8 mouse cellular contexts compared by ENCODE assay signal in genomic region chr12:21418083-21418482, GRCm38 (mm10). TPM values are rescaled to one million over a fixed set of nuclear protein-coding genes. Genes with fewer than 3 reads are reported as not detected.
DNase-seq lines count a peak whose midpoint lies in the region; ATAC-seq and TF ChIP-seq lines count a peak whose summit lies in the region.

No protein-coding gene starts in this region.

- H3K4me3 ChIP-seq in heart, adult 2 months = peak overlapping the region; percentile 51
- peak overlapping the region; percentile 57 for H3K4me3 ChIP-seq in ES-Bruce4 (ENCODE audit: low read depth, low read length)
- peak overlapping the region; percentile 87 for H3K4me3 ChIP-seq in heart, postnatal 0 days (ENCODE audit: low read depth, low read length)
- H3K4me3 ChIP-seq in midbrain, embryonic 11.5 days (ENCODE audit: low read depth, low read length) = peak overlapping the region; percentile 91

- peak overlapping the region; percentile 53; the same call in 1 of the 2 replicates for H3K9ac ChIP-seq in heart, adult 2 months (ENCODE audit: low read depth, low read length)
- H3K9ac ChIP-seq in ES-Bruce4 (ENCODE audit: low read depth, poor library complexity, severe bottlenecking) = peak overlapping the region; percentile 54
- no peak overlapping the region; the same call in 1 of the 2 replicates for H3K9ac ChIP-seq in heart, postnatal 0 days (replicated peaks; ENCODE audit: low read depth, low read length)
- H3K9ac ChIP-seq in midbrain, embryonic 11.5 days (ENCODE audit: low read length) = peak overlapping the region; percentile 71

- peaks cover 5% of the 10 kb centered on the region for H3K4me1 ChIP-seq in heart, adult 2 months (ENCODE audit: control insufficient read depth, insufficient read depth, low read length)
- H3K4me1 ChIP-seq in ES-Bruce4 (ENCODE audit: control insufficient read depth, insufficient read depth, low read length) = no peaks in the 10 kb centered on the region
- peaks cover 20% of the 10 kb centered on the region for H3K4me1 ChIP-seq in heart, postnatal 0 days (ENCODE audit: control insufficient read depth, insufficient read depth)
- peaks cover 10% of the 10 kb centered on the region; the same call in 1 of the 2 replicates for H3K4me1 ChIP-seq in midbrain, embryonic 11.5 days (ENCODE audit: control insufficient read depth, insufficient read depth, low read length)

- intact Hi-C loops in heart, adult 2 months (cut with DNase I) = loop anchor here (5.0 kb wide), 1 partner anchor 104 kb away; no protein-coding TSS in a partner anchor

- H3K27me3 ChIP-seq in heart, adult 2 months (ENCODE audit: control insufficient read depth, insufficient read depth, low read length) = no peaks in the 10 kb centered on the region
- H3K27me3 ChIP-seq in ES-Bruce4 (ENCODE audit: control insufficient read depth, insufficient read depth, low read length, poor library complexity, severe bottlenecking) = no peaks in the 10 kb centered on the region
- no peaks in the 10 kb centered on the region for H3K27me3 ChIP-seq in heart, postnatal 0 days (ENCODE audit: control insufficient read depth, insufficient read depth, low read length)
- no peaks in the 10 kb centered on the region for H3K27me3 ChIP-seq in midbrain, embryonic 11.5 days (ENCODE audit: control insufficient read depth, insufficient read depth, low read length)

- peaks cover 29% of the 10 kb centered on the region for H3K36me3 ChIP-seq in heart, adult 2 months (ENCODE audit: control insufficient read depth, insufficient read depth, low read length)
- peaks cover 31% of the 10 kb centered on the region for H3K36me3 ChIP-seq in ES-Bruce4 (ENCODE audit: control insufficient read depth, insufficient read depth, low read length, poor library complexity, severe bottlenecking)
- no peaks in the 10 kb centered on the region; the same call in 1 of the 2 replicates for H3K36me3 ChIP-seq in heart, postnatal 0 days (replicated peaks; ENCODE audit: control insufficient read depth, insufficient read depth, low read length)
- H3K36me3 ChIP-seq in midbrain, embryonic 11.5 days (ENCODE audit: control insufficient read depth, insufficient read depth, low read length) = peaks cover 15% of the 10 kb centered on the region

- H3K9me3 ChIP-seq in ES-Bruce4 (replicated peaks; ENCODE audit: control insufficient read depth, insufficient read depth, low read length, poor library complexity, severe bottlenecking) = no peaks in the 10 kb centered on the region
- no peaks in the 10 kb centered on the region for H3K9me3 ChIP-seq in heart, postnatal 0 days (replicated peaks; ENCODE audit: control insufficient read depth, low read length)
- H3K9me3 ChIP-seq in midbrain, embryonic 11.5 days (ENCODE audit: control insufficient read depth, low read length) = peaks cover 15% of the 10 kb centered on the region; the same call in 1 of the 2 replicates

- 11% methylated on average over 10 of the region's 10 CpGs for WGBS in heart, adult 2 months
- 13% methylated on average over 10 of the region's 10 CpGs for WGBS in heart, postnatal 0 days
- 10% methylated on average over 10 of the region's 10 CpGs for whole genome bisulfite sequencing in midbrain, embryonic 11.5 days

- peaks cover 2% of the 10 kb centered on the region; the same call in 1 of the 2 replicates for H3K79me2 ChIP-seq in heart, adult 2 months (replicated peaks; ENCODE audit: control insufficient read depth, insufficient read depth, low read length)

- TF ChIP-seq EP300 in heart, adult 2 months (IDR thresholded peaks at IDR 0.05; ENCODE audit: insufficient read depth, low read depth, low read length) = no peak
- TF ChIP-seq EP300 in ES-Bruce4 (IDR thresholded peaks at IDR 0.05; ENCODE audit: insufficient read depth, low read depth, low read length) = no peak
- TF ChIP-seq EP300 in heart, postnatal 0 days (IDR thresholded peaks at IDR 0.05; ENCODE audit: low read depth) = no peak

- no peak for ATAC-seq in heart, postnatal 0 days (ENCODE audit: insufficient read depth, low read depth)
- ATAC-seq in midbrain, embryonic 11.5 days (ENCODE audit: low FRiP score) = no peak
- ATAC-seq in granulocyte monocyte progenitor cell, adult 5-6 weeks (replicated peaks; ENCODE audit: poor library complexity, severe bottlenecking) = no peak

- DNase-seq in heart, adult 2 months = no peak
- no peak for DNase-seq in heart, adult 8-10 months (ENCODE audit: low spot score)
- DNase-seq in heart, postnatal 0 days (ENCODE audit: low spot score) = no peak
- no peak for DNase-seq in midbrain, embryonic 11.5 days (ENCODE audit: low spot score, missing footprints)
- DNase-seq in adrenal gland, adult 2 months = no peak
- DNase-seq in layer of hippocampus, adult 18-20 months (ENCODE audit: low spot score in 2 of 2) = no peak

- peak overlapping the region; percentile 58 for H3K4me2 ChIP-seq in heart, postnatal 0 days (ENCODE audit: low read depth, low read length)
- peak overlapping the region; percentile 56 for H3K4me2 ChIP-seq in midbrain, embryonic 11.5 days

- TF ChIP-seq POLR2A in heart, adult 2 months (IDR thresholded peaks at IDR 0.05; ENCODE audit: insufficient read depth, low read depth, low read length) = no peak
- TF ChIP-seq POLR2A in ES-Bruce4 (IDR thresholded peaks at IDR 0.05; ENCODE audit: insufficient read depth, low read length) = no peak

- TF ChIP-seq CTCF in heart, adult 2 months (IDR thresholded peaks at IDR 0.05) = no peak
- no peak for TF ChIP-seq CTCF in ES-Bruce4 (IDR thresholded peaks at IDR 0.05; ENCODE audit: low read depth, low read length)
- TF ChIP-seq CTCF in heart, postnatal 0 days (IDR thresholded peaks at IDR 0.05; ENCODE audit: low read depth) = no peak

- H3K27ac ChIP-seq in heart, adult 2 months = peak overlapping the region; percentile 99
- peak overlapping the region; percentile 94 for H3K27ac ChIP-seq in ES-Bruce4 (ENCODE audit: insufficient read depth, low read length)
- peak overlapping the region; percentile 11; the same call in 1 of the 2 replicates for H3K27ac ChIP-seq in heart, postnatal 0 days (ENCODE audit: low read depth)
- H3K27ac ChIP-seq in midbrain, embryonic 11.5 days (ENCODE audit: low read depth, low read length) = peak overlapping the region; percentile 46

RNA-seq across cellular contexts. Expression of gene Ywhaq, which starts 0.6 kb away (rescaled TPM):
- total RNA-seq in heart, adult 2 months (2021) = 10 to 100 TPM; 65.8 to 74.6 TPM
- 27.7 and 43.2 TPM in 2 replicates for polyA plus RNA-seq in heart, adult 2 months (2012; rRNA removed)
- 10 to 100 TPM; 52.2 to 54.3 (median 53.1) TPM for total RNA-seq in heart, adult 8-10 months (2022)
- 384 and 400 TPM in 2 replicates for polyA plus RNA-seq in ES-Bruce4 (2011; ENCODE audit: insufficient read depth, insufficient read length, low read depth, missing spikeins)
- total RNA-seq in heart, postnatal 0 days (2014; rRNA removed; ENCODE audit: low replicate concordance) = 158 and 165 TPM in 2 replicates
- 224 and 234 TPM in 2 replicates for polyA plus RNA-seq in heart, postnatal 0 days (2015; fragmentation: Nextera tagmentation; extraction: Ambion mirVana)
- 1,296 and 1,418 TPM in 2 replicates for polyA plus RNA-seq in midbrain, embryonic 11.5 days (2014; fragmentation: Nextera tagmentation; extraction: Ambion mirVana)
- 100 to 1,000 TPM; 207 to 372 TPM for total RNA-seq in adrenal gland, adult 2 months (2021)
- polyA plus RNA-seq in adrenal gland, adult 2 months (2012; rRNA removed) = 48.0 and 52.3 TPM in 2 replicates
- total RNA-seq in granulocyte monocyte progenitor cell, adult 5-6 weeks (2014; fragmentation: Nextera tagmentation) = 218 and 229 TPM in 2 replicates
- total RNA-seq in granulocyte monocyte progenitor cell, adult 5-6 weeks (2017) = 198 and 212 TPM in 2 replicates
- total RNA-seq in layer of hippocampus, adult 18-20 months (2021) = 100 to 1,000 TPM; 452 to 454 TPM

RNA-seq across cellular contexts. Expression of gene Adam17, which starts 44.7 kb away (rescaled TPM):
- 10 to 100 TPM; 39.2 to 43.8 TPM for total RNA-seq in heart, adult 2 months (2021)
- 27.9 and 81.6 TPM in 2 replicates for polyA plus RNA-seq in heart, adult 2 months (2012; rRNA removed)
- 10 to 100 TPM; 34.4 to 56.3 (median 43.4) TPM for total RNA-seq in heart, adult 8-10 months (2022)
- 36.4 and 37.0 TPM in 2 replicates for polyA plus RNA-seq in ES-Bruce4 (2011; ENCODE audit: insufficient read depth, insufficient read length, low read depth, missing spikeins)
- 19.0 and 24.9 TPM in 2 replicates for total RNA-seq in heart, postnatal 0 days (2014; rRNA removed; ENCODE audit: low replicate concordance)
- 16.5 and 16.6 TPM in 2 replicates for polyA plus RNA-seq in heart, postnatal 0 days (2015; fragmentation: Nextera tagmentation; extraction: Ambion mirVana)
- polyA plus RNA-seq in midbrain, embryonic 11.5 days (2014; fragmentation: Nextera tagmentation; extraction: Ambion mirVana) = 38.8 and 39.9 TPM in 2 replicates
- 10 to 100 TPM; 40.2 to 43.8 TPM for total RNA-seq in adrenal gland, adult 2 months (2021)
- polyA plus RNA-seq in adrenal gland, adult 2 months (2012; rRNA removed) = 11.7 and 25.9 TPM in 2 replicates
- total RNA-seq in granulocyte monocyte progenitor cell, adult 5-6 weeks (2014; fragmentation: Nextera tagmentation) = 40.7 and 44.9 TPM in 2 replicates
- total RNA-seq in granulocyte monocyte progenitor cell, adult 5-6 weeks (2017) = 52.1 and 54.9 TPM in 2 replicates
- 10 to 100 TPM; 13.6 to 14.3 TPM for total RNA-seq in layer of hippocampus, adult 18-20 months (2021)

Comparison
In these comparisons a context has a peak if more than half of its experiments do, and no peak if none do; other contexts are left out.
1. H3K27ac ChIP-seq: peak in every context shown above with its lines; median percentile 99 in heart, adult 2 months; 94 in ES-Bruce4; 46 in midbrain, embryonic 11.5 days; 11 in heart, postnatal 0 days.